ENCODE assay signal across 18 mouse cellular contexts in genomic region chr5:132013296-132013695, GRCm38 (mm10).
"Had no signal": no experiment of that assay in that cellular context is flagged by ENCODE, and none has a peak within 500 bp of the region (broad histone marks: within the 10 kb centered on the region; RNA-seq: fewer than 3 reads in every experiment).

No protein-coding gene starts in this region.

- H3K27me3 ChIP-seq: midbrain, embryonic 12.5 days; neural tube, embryonic 13.5 days; neural tube, embryonic 15.5 days had no signal

- H3K4me1 ChIP-seq: midbrain, embryonic 10.5 days; midbrain, embryonic 12.5 days had no signal

- H3K9ac ChIP-seq: lung, embryonic 14.5 days; midbrain, embryonic 12.5 days; neural tube, embryonic 13.5 days; neural tube, embryonic 15.5 days had no signal

- H3K36me3 ChIP-seq: midbrain, embryonic 10.5 days; midbrain, embryonic 12.5 days; neural tube, embryonic 13.5 days; neural tube, embryonic 15.5 days had no signal

- H3K4me2 ChIP-seq: lung, embryonic 14.5 days; midbrain, embryonic 12.5 days; neural tube, embryonic 13.5 days; neural tube, embryonic 15.5 days had no signal

- H3K27ac ChIP-seq: midbrain, embryonic 10.5 days; midbrain, embryonic 12.5 days; neural tube, embryonic 13.5 days; neural tube, embryonic 15.5 days had no signal

- DNase-seq: lung, embryonic 14.5 days; lung, postnatal 10 days; lung, postnatal 4 days; midbrain, embryonic 14.5 days; retina, postnatal 1 day; right cerebral cortex, adult 18-20 months; right cerebral cortex, postnatal 25 days; right cerebral cortex, postnatal 4 days; spleen, adult 18-20 months; thymus, adult 18-20 months; thymus, postnatal 14 days; thymus, postnatal 36 days had no signal

- ATAC-seq: midbrain, embryonic 16.5 days had no signal

- H3K9me3 ChIP-seq: midbrain, embryonic 10.5 days; midbrain, embryonic 12.5 days; neural tube, embryonic 13.5 days; neural tube, embryonic 15.5 days had no signal

- H3K4me3 ChIP-seq: midbrain, embryonic 10.5 days; midbrain, embryonic 12.5 days; myocyte; neural tube, embryonic 13.5 days; neural tube, embryonic 15.5 days had no signal
